Mouse (Mus musculus) hindbrain, embryonic 15.5 days (tissue): Measurements from ENCODE around the gene Gfy. TPM values are rescaled to one million over a fixed set of nuclear protein-coding genes. Genes with fewer than 3 reads are reported as not detected.
"Not testable (repeated sequence)": the region's sequence is repeated elsewhere in the genome, so short reads cannot be mapped to it uniquely, and the experiment has no call there.

ENCODE experiments used
- ATAC-seq: fragments of 200-750 bp; cut with Nextera tagmentation; 2 replicates; pipeline ENCODE4 v1.8.0; 2017; ENCODE audit warnings: low read depth, moderate number of reproducible peaks, moderate TSS enrichment; ENCODE audit not compliant: low FRiP score
- H3K27ac ChIP-seq: fragments of 300-500 bp; sonication (generic); replicated peaks from 2 replicates; pipeline ENCODE4 v1.5.1; 2015; ENCODE audit warnings: mild to moderate bottlenecking, inconsistent platforms
- H3K27me3 ChIP-seq: fragments of 300-500 bp; sonication (generic); 2 replicates; pipeline ENCODE4 v1.6.1; 2015; ENCODE audit warnings: control low read depth, inconsistent platforms
- H3K36me3 ChIP-seq: fragments of 300-500 bp; sonication (generic); 2 replicates; pipeline ENCODE4 v1.6.1; 2015; ENCODE audit warnings: control low read depth, inconsistent platforms
- H3K4me1 ChIP-seq: fragments of 300-500 bp; sonication (generic); replicated peaks from 2 replicates; pipeline ENCODE4 v1.6.1; 2015; ENCODE audit warnings: control low read depth, inconsistent platforms
- H3K4me2 ChIP-seq: fragments of 300-500 bp; sonication (generic); 2 replicates; pipeline ENCODE4 v1.6.1; 2015; ENCODE audit warnings: moderate library complexity, mild to moderate bottlenecking, inconsistent platforms
- H3K4me3 ChIP-seq: fragments of 300-500 bp; sonication (generic); 2 replicates; pipeline ENCODE4 v1.5.1; 2015; ENCODE audit warnings: mild to moderate bottlenecking, inconsistent platforms
- H3K9ac ChIP-seq: fragments of 300-500 bp; sonication (generic); 2 replicates; pipeline ENCODE4 v1.6.1; 2015; ENCODE audit warnings: inconsistent platforms
- H3K9me3 ChIP-seq: fragments of 300-500 bp; sonication (generic); 2 replicates; pipeline ENCODE4 v1.6.1; 2016; ENCODE audit warnings: control low read depth, inconsistent platforms
- WGBS: fragments of 180-500 bp; shearing (Covaris S2); methylation state at CpG from one replicate; pipeline ENCODE4 v1.1.7; 2015; 5-methylcytosine and 5-hydroxymethylcytosine counted together
- polyA plus RNA-seq: library from polyadenylated mRNA; unstranded; fragments of >200 nt; fragmentation: Nextera tagmentation; extraction: Ambion mirVana; gene quantifications from 2 replicates; pipeline ENCODE4 v1.2.1, GENCODE M21; 2015

Gfy gene
- polyA plus RNA-seq, 1 experiment from 2014 or later, result not detected

- Histone ChIP-seq H3K36me3 (0 out of 2 replicates have a peak, but pooled peaks cover 3% of the 10 kb centered on the region), H3K4me1 (peaks cover 18% of the 10 kb centered on the region), H3K27ac (peak overlapping the region; percentile 98), H3K9me3 (no peaks in the 10 kb centered on the region), H3K4me2 (peak overlapping the region; percentile 83), H3K27me3 (no peaks in the 10 kb centered on the region), H3K4me3 (peak overlapping the region; percentile 80), H3K9ac (peak overlapping the region; percentile 67)
- WGBS, result 2% methylated on average over 5 of the region's 5 CpGs
- ATAC-seq, result peak; percentile 3; the same call in 1 of the 2 replicates
Measured at GRCm38 (mm10) chr7:45153586-45153985, 25.8 kb downstream of the Gfy start.

GRCm38 (mm10) chr7:45153052-45153451 lies 26.3 kb downstream of the Gfy start:
- Histone ChIP-seq H3K4me2 (peak overlapping the region; percentile 83; the same call in 1 of the 2 replicates), H3K4me1 (peaks cover 18% of the 10 kb centered on the region), H3K4me3 (peak overlapping the region; percentile 80; the same call in 1 of the 2 replicates)
- ATAC-seq, H3K27ac ChIP-seq, H3K9ac ChIP-seq, H3K27me3 ChIP-seq, H3K9me3 ChIP-seq, H3K36me3 ChIP-seq: not testable (repeated sequence)
- WGBS, result 94% methylated on average over 2 of the region's 2 CpGs

GRCm38 (mm10) chr7:45151303-45151702 lies 28.1 kb downstream of the Gfy start:
- H3K4me1 ChIP-seq, result peaks cover 18% of the 10 kb centered on the region

GRCm38 (mm10) chr7:45150321-45150720 lies 29.0 kb downstream of the Gfy start:
- H3K4me2 ChIP-seq, result no peak overlapping the region
- H3K27me3 ChIP-seq, result no peaks in the 10 kb centered on the region
- H3K4me3 ChIP-seq, result no peak overlapping the region
- H3K36me3 ChIP-seq, result no peaks in the 10 kb centered on the region
- peaks cover 12% of the 10 kb centered on the region for H3K4me1 ChIP-seq
- H3K27ac ChIP-seq, result no peak overlapping the region
- H3K9me3 ChIP-seq, result no peaks in the 10 kb centered on the region
- no peak overlapping the region for H3K9ac ChIP-seq
- WGBS, result 74% methylated on average over 4 of the region's 4 CpGs
- ATAC-seq, result no peak

More at GRCm38 (mm10) chr7:45151303-45151702, 28.1 kb downstream of the Gfy start:
- ATAC-seq, result no peak
- peak overlapping the region; percentile 15; the same call in 1 of the 2 replicates for H3K27ac ChIP-seq
- no peak overlapping the region for H3K4me3 ChIP-seq
- H3K36me3 ChIP-seq, result no peaks in the 10 kb centered on the region
- no peak overlapping the region for H3K4me2 ChIP-seq
- H3K27me3 ChIP-seq, result no peaks in the 10 kb centered on the region
- 59% methylated on average over 11 of the region's 11 CpGs for WGBS
- H3K9ac ChIP-seq, result no peak overlapping the region
- no peaks in the 10 kb centered on the region for H3K9me3 ChIP-seq

GRCm38 (mm10) chr7:45149545-45149944 lies 29.8 kb downstream of the Gfy start:
- H3K27ac ChIP-seq, result no peak overlapping the region
- no peak for ATAC-seq
- no peaks in the 10 kb centered on the region for H3K27me3 ChIP-seq
- peaks cover 7% of the 10 kb centered on the region for H3K4me1 ChIP-seq
- H3K9me3 ChIP-seq, result no peaks in the 10 kb centered on the region
- H3K4me3 ChIP-seq, result no peak overlapping the region
- H3K36me3 ChIP-seq, result 0 out of 2 replicates have a peak, but pooled peaks cover 2% of the 10 kb centered on the region
- 27% methylated on average over 6 of the region's 6 CpGs for WGBS
- H3K4me2 ChIP-seq, result no peak overlapping the region
- H3K9ac ChIP-seq, result no peak overlapping the region

GRCm38 (mm10) chr7:45148534-45149098 lies 30.8 kb downstream of the Gfy start:
- H3K36me3 ChIP-seq, result 0 out of 2 replicates have a peak, but pooled peaks cover 2% of the 10 kb centered on the region
- no peaks in the 10 kb centered on the region for H3K27me3 ChIP-seq
- WGBS, result 73% methylated on average over 4 of the region's 4 CpGs
- no peak overlapping the region for H3K4me2 ChIP-seq
- ATAC-seq, result no peak
- H3K27ac ChIP-seq, result no peak overlapping the region
- no peak overlapping the region for H3K9ac ChIP-seq
- no peak overlapping the region for H3K4me3 ChIP-seq
- H3K9me3 ChIP-seq, result no peaks in the 10 kb centered on the region
- peaks cover 4% of the 10 kb centered on the region for H3K4me1 ChIP-seq

- Histone ChIP-seq H3K9me3 (no peaks in the 10 kb centered on the region), H3K4me1 (no peaks in the 10 kb centered on the region), H3K36me3 (0 out of 2 replicates have a peak, but pooled peaks cover 2% of the 10 kb centered on the region), H3K9ac (no peak overlapping the region), H3K4me2 (no peak overlapping the region), H3K4me3 (no peak overlapping the region), H3K27ac (no peak overlapping the region), H3K27me3 (no peaks in the 10 kb centered on the region)
- no peak for ATAC-seq
- WGBS, result 85% methylated on average over 11 of the region's 11 CpGs
Measured at GRCm38 (mm10) chr7:45147899-45148298, 31.5 kb downstream of the Gfy start.

GRCm38 (mm10) chr7:45147267-45147666 lies 32.1 kb downstream of the Gfy start:
- Histone ChIP-seq H3K27me3 (no peaks in the 10 kb centered on the region), H3K4me3 (no peak overlapping the region), H3K4me2 (no peak overlapping the region), H3K36me3 (0 out of 2 replicates have a peak, but pooled peaks cover 2% of the 10 kb centered on the region), H3K9ac (no peak overlapping the region), H3K9me3 (no peaks in the 10 kb centered on the region), H3K4me1 (no peaks in the 10 kb centered on the region), H3K27ac (no peak overlapping the region)
- ATAC-seq, result no peak
- WGBS, result 93% methylated on average over 11 of the region's 11 CpGs

GRCm38 (mm10) chr7:45145460-45145859 lies 33.9 kb downstream of the Gfy start:
- no peak for ATAC-seq
- WGBS, result 95% methylated on average over 8 of the region's 8 CpGs

GRCm38 (mm10) chr7:45144368-45145174 lies 34.8 kb downstream of the Gfy start:
- Histone ChIP-seq H3K36me3 (0 out of 2 replicates have a peak, but pooled peaks cover 2% of the 10 kb centered on the region), H3K4me3 (no peak overlapping the region), H3K9me3 (no peaks in the 10 kb centered on the region), H3K27me3 (no peaks in the 10 kb centered on the region), H3K4me2 (no peak overlapping the region), H3K9ac (no peak overlapping the region), H3K27ac (no peak overlapping the region), H3K4me1 (no peaks in the 10 kb centered on the region)
- 87% methylated on average over 13 of the region's 13 CpGs for WGBS
- ATAC-seq, result no peak

More at GRCm38 (mm10) chr7:45145460-45145859, 33.9 kb downstream of the Gfy start:
- Histone ChIP-seq H3K4me2 (no peak overlapping the region), H3K9ac (no peak overlapping the region), H3K36me3 (0 out of 2 replicates have a peak, but pooled peaks cover 2% of the 10 kb centered on the region), H3K4me1 (no peaks in the 10 kb centered on the region), H3K4me3 (no peak overlapping the region), H3K9me3 (no peaks in the 10 kb centered on the region), H3K27me3 (no peaks in the 10 kb centered on the region), H3K27ac (no peak overlapping the region)

- H3K27me3 ChIP-seq, result peaks cover 6% of the 10 kb centered on the region; the same call in 1 of the 2 replicates
- no peaks in the 10 kb centered on the region for H3K4me1 ChIP-seq
- H3K4me3 ChIP-seq, result no peak overlapping the region
- H3K4me2 ChIP-seq, result no peak overlapping the region
- no peak for ATAC-seq
- 0 out of 2 replicates have a peak, but pooled peaks cover 2% of the 10 kb centered on the region for H3K36me3 ChIP-seq
- no peaks in the 10 kb centered on the region for H3K9me3 ChIP-seq
- H3K9ac ChIP-seq, result no peak overlapping the region
- WGBS, result 90% methylated on average over 5 of the region's 5 CpGs
- H3K27ac ChIP-seq, result no peak overlapping the region
Measured at GRCm38 (mm10) chr7:45141914-45142313, 37.5 kb downstream of the Gfy start.

- Histone ChIP-seq H3K4me2 (no peak overlapping the region), H3K9ac (no peak overlapping the region), H3K4me1 (peaks cover 2% of the 10 kb centered on the region; the same call in 1 of the 2 replicates), H3K9me3 (no peaks in the 10 kb centered on the region), H3K36me3 (0 out of 2 replicates have a peak, but pooled peaks cover 2% of the 10 kb centered on the region), H3K27ac (no peak overlapping the region), H3K4me3 (no peak overlapping the region), H3K27me3 (peaks cover 6% of the 10 kb centered on the region; the same call in 1 of the 2 replicates)
- no peak for ATAC-seq
- WGBS, result 79% methylated on average over 3 of the region's 3 CpGs
Measured at GRCm38 (mm10) chr7:45141319-45141718, 38.0 kb downstream of the Gfy start.
